Mouse (Mus musculus) 3134 (cell line): ENCODE results near the gene Pth.

Experiments
- DNase-seq: peaks from one replicate; pipeline ENCODE4 v3.0.0-alpha.2; 2011; ENCODE audit warnings: low spot score; ENCODE audit not compliant: insufficient read length; ENCODE audit errors: extremely low read depth

The Pth gene

DNA sequence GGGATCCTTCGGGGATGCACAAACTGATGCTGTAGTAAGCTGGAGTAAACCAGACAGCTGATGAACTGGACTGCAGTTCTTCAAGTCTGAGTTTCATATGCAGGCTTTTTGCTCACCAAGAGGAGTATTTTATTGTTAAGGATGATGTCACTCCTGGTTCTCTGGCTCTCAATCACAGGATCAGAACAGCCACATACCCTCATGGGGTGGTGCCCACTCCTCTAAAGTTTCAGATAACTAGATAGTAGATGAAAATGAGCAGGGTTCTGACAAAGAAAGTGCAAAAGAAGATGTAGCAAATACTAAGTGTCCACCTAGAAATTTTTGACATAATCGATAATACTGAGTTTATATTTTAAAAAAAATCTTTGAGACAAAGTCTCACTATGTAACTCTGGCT lies at the start of gene Pth:
Gene Pth (minus strand): TSS at position 101 of the 400 bp plus-strand sequence.
- no peak for DNase-seq

DNA sequence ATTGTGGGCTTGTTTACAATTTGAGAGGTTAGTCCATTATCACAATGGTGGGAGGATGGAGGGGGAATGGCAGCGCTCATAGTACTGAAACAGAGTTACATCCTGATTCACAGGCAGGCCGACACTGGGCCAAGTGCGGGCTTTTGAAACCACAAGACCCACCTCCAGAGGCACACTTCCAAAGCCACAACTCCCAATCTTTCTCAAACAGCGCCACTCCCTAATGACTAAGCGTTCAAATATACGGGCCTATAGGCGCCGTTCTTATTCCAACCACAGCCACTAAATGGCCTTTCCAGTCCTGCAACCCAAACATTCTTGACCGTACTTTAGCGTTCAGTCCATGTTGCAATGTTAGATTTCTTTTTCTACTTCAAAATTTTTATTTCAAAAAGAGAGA lies 47.9 kb upstream of the Pth start:
- peak; percentile 73 for DNase-seq

DNA sequence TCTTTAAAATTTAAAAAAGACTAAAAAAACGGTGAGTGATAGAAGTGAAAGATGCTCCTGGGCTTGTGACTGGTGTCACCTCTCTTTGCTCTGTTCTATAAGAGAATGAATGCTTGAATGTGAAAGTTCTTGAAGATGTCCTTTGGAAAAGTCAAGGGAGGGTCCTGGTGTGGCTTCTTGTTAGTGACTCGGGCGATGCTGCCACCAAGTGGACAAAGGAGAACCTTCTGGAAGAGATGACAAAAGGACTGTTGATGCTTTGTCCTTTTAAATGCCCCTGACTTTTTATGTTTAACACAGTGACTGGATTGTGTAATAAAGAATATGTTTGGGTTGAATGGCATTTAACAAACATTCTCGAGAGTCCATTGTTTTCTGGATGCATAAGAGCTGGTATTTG lies 45.9 kb upstream of the Pth start:
- DNase-seq = no peak

DNA sequence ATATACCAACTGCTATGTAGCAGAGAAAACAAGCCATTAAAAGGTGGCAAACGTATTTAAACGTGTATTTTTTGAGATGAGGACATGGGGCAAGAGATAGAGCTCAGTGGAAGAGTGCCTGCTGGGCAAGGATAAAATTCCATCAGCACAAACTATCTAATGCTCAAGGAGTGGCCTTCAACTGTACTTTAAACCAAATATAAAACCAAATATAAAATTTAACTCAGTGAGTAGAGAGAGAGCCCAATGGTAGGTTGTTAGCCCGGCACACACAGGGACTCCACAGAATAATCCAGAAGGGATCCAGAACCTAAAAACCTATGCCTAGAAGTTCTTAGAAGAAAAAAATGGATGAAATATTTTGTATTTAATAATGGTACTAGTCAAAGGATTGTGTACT lies 45.1 kb upstream of the Pth start:
- DNase-seq = no peak

DNA sequence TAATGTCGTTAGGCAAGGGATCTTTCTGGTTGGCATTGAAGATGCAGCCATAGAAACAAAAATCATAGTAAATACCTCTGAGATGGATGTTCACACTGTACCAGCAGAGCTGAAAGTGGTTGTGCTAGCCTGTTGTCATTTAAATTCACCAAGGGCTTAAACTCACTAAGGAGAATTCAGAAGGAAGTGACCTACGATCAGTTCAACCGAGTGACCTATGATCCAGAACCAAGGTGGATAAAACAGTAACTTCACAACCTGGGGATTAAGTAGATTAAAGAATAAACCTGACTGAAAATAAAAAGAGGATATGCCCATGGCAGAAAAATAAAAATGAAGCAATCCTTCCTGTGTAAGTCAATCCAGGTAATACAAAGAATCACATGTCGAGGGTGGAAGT lies 44.5 kb upstream of the Pth start:
- no peak for DNase-seq

DNA sequence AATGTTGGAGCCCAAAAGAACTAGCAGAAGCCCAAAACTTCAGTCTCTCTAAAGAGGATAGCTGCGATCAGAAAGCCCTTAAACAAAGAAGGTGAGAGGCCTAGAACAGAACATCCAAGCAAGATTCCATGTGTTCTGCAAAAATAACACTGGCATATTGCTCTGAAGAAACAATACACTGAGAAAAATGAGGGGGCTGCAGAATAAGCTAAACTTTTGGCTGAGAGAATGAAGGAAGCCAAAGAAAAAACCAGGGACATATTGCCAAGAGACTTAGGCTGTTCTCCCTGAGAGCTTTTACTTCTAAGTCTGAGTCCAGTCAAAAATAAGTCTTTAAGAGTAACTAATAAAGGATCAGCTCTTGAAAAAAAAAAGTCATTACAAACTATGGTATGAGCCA lies 32.4 kb upstream of the Pth start:
- no peak for DNase-seq

DNA sequence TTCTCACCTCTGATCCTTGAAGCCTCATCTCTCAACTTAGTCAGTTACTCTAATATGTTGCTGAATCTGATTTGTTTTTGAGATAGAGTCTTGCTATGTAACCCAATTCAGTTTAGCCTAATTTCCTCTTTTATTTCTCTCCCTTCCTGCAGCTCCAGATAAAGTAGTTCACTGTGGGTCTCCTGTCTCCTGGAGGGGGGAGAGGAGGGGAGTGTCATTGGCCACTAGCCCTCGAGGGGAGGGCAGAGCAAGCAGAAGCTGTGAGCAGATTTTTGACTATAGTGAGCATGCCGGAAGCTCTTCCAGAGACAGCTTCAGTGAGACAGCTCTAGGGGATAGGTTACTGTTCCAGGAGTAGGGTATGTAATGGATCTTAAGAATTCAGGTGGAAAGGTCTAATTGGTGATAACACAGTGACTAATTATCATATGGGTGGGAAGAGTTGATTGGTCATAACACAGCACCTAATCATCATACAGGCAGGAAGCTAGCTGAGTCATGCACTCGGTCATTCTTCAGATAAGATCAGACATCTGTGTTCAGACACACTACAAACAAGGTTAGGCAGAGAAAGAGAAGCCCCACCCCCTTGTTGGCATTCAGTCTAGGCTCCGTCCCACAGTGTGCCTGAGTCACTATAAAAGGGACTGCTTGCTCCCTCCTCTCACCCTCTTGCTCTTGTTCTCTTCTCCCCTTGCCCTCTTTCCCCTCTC lies 30.9 kb upstream of the Pth start:
- DNase-seq = peak; percentile 61

DNA sequence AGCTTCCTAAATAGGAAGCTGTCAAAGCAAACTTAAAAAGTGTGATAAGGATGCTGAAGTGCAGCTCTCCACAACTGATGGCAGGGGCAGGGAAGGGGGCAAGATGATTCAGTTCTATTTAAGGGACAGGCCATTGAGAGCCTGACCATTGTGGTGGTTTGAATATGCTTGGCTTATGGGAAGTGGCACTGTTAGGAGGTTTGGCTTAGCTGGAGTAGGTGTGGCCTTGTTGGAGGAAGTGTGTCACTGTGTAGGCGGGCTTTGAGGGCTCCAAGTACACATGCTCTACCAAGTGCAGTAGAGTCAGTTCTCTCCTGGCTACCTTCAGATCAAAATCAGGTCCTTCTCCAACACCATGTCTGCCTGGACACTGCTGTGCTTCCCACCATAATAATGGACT lies 28.2 kb upstream of the Pth start:
- DNase-seq = no peak

DNA sequence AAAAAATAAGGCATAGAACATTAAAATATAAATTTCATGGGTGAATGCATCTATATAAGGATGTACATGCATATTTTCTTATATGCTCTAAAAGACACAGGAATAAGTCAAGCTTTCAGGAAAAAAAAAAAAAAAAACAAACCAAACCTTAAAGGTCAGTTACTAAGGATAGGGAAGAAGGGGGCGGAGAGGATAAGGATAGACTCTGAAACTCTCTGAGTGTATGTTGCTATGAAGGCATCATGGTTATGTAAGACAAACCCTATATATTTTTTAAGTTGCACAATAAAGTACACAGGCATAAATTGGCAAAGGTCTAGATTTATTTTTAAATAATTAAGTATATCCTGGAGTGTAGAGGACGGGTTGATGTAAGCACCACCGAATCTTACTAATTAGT lies 26.9 kb upstream of the Pth start:
- DNase-seq = no peak

DNA sequence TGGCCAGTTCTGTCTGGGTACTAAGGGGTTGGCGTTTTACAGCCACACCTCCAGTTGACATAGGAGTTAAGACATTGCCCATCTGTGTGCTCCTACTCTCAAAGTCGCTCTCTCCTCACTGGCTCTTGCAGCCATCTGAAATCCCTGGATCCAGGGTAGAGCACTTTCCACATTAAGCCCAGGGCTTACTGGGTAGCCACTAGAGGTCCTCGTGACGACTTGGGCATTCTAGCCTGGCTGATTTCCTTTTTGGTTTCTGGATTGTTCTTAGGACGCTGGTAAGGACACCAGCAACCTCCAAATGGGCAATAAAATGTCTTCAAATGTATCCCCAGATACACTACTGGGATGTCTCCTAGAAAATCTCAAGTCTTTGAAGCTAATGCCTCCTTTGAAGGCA lies 20.3 kb upstream of the Pth start:
- DNase-seq = no peak

DNA sequence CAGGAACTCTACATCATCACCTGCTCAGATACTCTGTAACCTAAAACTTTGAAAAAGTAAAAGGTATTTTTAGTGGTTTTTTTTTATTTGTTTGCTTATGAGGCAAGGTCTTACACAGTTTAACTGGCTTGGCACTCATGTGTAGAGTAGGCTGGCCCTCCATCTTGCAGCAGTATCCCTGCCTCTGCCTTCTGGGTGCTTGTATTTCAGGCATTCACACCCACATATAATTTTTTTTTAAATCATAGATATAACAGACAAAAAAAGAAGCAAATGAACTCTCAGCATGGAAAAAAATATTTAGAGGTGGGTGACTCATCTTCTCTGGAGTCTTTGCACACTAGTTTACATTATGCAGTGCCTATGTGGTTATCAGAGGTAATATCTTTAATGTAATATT lies 9.7 kb upstream of the Pth start:
- no peak for DNase-seq

DNA sequence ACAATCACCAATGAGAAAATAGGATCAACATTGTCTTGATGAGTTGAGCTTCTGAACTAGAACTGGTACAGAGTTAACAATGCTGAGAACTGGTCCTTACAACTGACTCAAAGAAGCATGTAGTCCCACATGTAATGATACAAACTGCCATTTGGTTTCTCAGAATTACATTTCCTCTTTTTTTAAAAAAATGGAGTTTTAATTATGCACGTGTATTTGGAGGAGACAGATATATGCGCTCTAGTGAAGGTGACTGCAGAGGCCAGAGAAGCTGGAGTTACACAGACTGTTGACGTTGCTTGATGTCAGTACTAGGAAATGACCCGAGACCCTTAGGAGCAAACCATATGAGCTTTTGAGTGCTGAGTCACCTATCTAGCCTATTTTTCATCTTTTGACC lies 8.3 kb upstream of the Pth start:
- no peak for DNase-seq

DNA sequence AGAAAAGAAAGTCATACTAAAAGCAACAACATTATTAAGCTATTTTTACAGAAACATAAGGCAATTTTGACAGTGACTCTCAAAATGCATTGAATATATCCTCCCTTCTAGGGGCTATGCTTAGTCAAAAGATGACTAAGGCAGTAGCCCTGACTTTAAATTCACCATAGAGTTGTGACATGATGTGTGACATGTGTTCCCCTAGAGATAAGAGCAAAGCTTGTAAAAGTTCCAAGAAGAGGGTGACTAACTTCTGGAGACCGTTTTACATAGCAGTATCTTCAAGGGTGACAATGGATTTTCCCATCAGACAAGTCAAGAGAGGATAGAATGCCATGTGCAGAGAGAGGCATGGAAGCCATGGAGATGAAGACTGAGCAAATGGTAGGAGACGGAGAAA lies 3.2 kb upstream of the Pth start:
- no peak for DNase-seq

DNA sequence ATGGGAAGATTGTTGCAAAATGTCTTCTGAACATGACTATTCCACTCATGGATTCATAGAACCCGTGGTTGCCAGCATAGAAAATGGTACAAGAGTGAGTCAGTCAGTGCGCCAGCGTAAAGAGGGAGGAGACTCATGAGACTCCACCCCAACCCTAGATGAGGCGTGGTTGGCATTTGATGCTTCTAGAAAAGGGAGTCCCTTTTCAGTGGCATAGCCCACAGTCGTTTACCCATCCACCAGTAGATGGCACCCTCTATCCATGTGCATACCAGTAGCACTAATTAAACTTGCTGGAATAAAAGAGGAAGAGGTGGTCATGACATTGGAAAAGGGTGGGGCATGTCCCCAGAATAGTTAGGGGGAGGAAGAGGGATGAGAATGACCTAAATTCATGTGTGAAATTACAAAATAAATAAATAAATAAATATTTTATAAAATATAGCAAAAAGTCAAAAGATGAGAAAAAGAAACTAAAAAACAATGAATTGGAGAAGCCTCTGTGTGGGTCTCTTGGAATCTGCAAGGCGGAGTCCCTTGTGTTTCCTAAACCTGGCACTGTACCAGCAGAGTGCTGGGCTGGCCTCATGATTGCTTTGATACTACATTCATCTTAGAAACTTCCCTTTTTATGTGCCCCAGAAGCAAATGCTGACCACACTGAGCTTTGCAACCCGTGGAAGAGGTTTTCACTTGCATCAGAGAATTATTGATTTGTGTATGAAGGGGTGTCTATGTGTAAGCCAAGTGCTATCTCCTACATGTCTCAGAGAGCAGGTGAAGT lies 10.3 kb downstream of the Pth start:
- DNase-seq = peak; percentile 77

DNA sequence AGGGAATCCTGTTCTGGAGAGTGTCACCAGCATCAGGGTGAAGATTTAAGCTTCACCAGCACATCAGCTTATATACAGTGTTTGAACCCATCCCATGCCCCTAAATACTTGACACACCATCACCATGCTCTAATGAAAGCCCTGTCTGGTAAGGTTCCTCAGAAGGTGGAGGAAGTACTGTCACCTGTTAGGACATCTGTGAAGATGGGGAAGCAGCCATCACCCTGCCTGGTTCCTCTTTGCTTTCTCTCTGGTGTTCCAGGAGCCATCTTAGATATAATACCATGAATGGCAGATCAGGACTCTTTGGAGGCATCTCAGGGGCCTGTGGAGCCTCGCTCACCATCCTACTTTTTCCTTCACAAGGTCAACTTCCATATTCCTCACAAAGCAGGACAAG lies 15.7 kb downstream of the Pth start:
- no peak for DNase-seq

DNA sequence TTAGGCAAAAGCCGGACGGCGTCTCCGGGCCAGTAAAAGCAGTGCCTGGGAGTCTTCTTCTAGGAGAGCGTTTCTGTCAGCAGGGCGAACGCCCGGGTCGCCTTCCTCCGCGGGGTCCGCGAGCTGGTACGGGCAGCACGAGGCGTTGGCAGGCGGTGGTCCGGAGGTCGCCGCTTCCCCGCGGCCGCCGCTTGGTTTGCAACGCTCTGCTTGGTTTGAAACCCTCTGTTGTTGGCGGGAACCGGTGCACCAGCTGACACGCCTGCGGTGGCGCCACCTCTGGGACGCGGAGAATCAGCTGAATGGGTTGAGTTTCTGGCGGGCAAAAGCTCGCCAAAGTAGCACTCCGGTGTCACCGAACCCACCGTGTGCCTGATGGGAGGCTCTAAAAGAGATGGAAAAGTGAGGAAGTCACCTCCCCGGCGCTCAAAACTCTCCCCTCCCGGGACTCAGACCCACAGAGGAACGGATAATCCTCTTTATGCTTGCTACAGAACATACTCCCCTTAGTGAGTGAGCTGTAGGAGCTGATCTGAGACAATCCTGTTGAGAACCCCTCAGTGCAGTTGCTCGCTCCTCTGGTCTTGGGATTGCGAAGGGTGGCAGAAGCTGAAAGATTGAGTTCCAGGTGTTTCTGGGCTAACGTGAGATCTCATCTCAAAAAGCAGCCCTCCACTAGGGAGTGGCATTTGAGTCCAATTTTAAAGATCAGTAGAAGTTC lies 18.6 kb downstream of the Pth start:
- no peak for DNase-seq

DNA sequence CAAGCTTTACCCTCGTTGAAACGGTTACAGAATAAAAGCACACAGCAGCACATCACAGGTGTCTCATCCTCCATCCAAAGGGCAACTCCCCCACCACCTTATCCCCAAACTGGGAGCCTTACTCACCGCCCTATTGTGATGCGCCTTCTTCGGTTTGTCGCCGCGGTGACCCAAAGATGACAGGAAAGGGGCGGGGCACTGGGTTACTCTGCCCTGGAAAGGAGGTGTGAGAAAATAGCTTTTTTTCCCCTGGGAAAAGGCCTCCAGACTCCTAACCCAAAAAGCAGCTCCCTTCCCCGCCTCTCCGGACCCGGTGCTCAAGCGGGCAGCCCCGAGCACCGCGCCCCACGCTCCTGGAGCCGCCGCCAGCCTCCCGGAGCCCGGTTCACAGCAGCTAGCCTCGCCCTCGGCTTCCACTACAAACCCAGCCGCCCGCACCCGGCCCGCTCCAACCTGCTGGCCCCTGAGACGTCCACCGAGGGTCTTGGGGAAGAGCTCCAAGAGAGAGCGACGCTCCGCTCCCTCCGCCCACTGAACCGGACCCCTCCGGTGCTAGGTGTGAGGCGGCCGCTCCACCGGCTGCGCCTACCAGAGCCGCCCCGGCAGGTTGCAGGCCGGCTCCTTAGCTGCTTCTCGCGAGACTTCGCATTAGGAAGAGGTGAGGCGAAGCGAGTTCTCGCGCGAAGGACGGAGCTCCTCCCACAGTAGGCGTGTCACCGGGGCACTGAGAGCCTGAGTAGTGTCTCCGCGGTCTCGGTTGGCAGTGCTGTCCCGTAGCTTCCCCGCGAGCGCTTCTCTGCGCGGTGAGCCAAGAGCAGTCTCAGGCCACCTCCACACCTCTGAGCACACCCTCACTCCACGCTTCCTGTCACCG lies 19.4 kb downstream of the Pth start, which contains the start of gene Btbd10:
Gene Btbd10 (minus strand): TSS at position 647 of the 874 bp plus-strand sequence.
- DNase-seq = peak; percentile 94

DNA sequence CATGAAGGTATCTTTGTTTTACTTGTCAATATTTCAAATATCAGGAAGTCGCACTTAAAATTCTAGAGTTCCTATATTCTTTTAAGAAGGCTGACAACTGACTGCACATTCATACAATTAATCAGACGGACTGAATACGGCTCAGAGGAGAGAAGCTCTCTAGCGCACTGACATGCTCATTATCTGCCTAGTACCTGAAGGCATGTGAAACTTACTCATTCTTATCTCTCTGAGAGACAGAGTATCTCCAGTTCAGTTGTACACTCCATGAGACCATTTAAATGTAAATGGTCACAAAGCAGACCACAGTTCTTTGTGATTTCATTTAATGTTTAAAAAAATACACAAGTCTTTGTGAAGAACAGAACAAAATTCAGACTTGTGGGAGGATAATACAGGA lies 20.9 kb downstream of the Pth start:
- DNase-seq = no peak

DNA sequence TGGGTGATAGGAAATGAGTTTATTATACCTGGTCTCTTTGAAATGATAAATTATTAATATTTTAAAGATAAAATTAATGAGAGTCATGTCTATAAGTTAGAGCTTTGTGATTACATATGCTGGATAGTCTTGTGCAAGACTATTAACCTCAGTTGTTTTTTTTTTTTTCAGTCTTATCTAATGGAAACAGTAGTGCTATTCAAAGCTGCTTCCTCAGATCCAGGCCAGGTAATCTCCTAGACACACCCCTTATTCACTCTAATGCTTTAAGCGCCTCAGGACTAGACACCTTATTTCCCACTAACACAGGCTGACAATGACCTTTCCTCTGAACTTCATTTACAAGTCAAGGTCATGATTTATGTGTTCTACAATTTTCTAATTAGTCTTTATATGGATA lies 39.3 kb downstream of the Pth start:
- no peak for DNase-seq

DNA sequence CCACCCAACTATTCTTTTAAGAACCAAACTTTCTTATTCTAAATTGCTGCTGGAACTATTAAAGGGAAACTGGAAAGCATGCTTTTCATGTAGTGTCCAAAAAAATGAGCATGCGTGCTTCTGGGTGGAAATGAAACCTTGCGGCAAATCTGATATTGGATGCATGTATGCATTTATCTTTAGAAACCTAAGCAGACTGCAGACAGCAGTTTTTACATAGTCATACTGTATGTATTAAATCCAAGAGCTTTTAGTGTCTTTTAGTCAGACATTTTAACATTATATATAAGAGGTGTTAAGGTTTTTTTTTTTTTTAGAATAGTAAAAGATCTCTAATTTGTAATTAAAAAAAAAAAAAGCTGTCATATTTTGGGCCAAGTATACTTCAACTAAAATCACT lies 40.7 kb downstream of the Pth start:
- DNase-seq = no peak

DNA sequence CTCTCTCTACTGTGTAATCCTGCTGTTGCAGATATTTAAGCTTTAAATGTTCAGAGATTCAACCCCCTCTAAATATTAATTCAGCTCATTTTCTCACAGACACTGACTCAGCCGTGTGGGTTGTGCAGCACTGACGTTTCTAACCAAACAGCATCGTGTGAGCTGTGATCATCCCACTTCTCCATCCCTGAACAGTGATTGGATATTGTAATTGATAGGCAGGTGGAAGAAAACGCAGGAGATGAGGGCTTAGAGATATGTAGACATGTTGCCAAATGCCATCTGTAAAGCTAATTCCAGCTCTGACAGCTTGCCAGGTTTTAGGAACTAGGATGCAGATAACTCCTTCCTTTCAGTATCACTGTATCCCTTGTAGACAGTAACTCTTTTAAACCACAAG lies 41.1 kb downstream of the Pth start:
- DNase-seq = peak; percentile 10
